In genomic region chr6:67073929-67074328, GRCm38 (mm10) we compare ENCODE assay signal across 30 mouse cellular contexts. TPM values are rescaled to one million over a fixed set of nuclear protein-coding genes. Genes with fewer than 3 reads are reported as not detected.
DNase-seq lines count a peak whose midpoint lies in the region; ATAC-seq and TF ChIP-seq lines count a peak whose summit lies in the region.
"Had no signal": no experiment of that assay in that cellular context is flagged by ENCODE, and none has a peak within 500 bp of the region (broad histone marks: within the 10 kb centered on the region; RNA-seq: fewer than 3 reads in every experiment).

No protein-coding gene starts in this region.

- H3K79me2 ChIP-seq in macrophage (ENCODE audit: inconsistent target) = no peaks in the 10 kb centered on the region

- no peak overlapping the region for H3K4me2 ChIP-seq in neural tube, embryonic 15.5 days
- H3K4me2 ChIP-seq: embryonic facial prominence, embryonic 12.5 days; forebrain, embryonic 12.5 days; forebrain, embryonic 15.5 days; heart, embryonic 13.5 days; hindbrain, embryonic 12.5 days; hindbrain, embryonic 15.5 days had no signal

- peaks cover 10% of the 10 kb centered on the region for H3K4me1 ChIP-seq in neural tube, embryonic 15.5 days
- no peaks in the 10 kb centered on the region; the same call in 1 of the 2 replicates for H3K4me1 ChIP-seq in cerebellum, adult 2 months (ENCODE audit: control insufficient read depth, insufficient read depth, low read length)
- H3K4me1 ChIP-seq: forebrain, embryonic 12.5 days; hindbrain, embryonic 15.5 days had no signal

- H3K27me3 ChIP-seq in neural tube, embryonic 15.5 days (replicated peaks) = no peaks in the 10 kb centered on the region
- no peaks in the 10 kb centered on the region for H3K27me3 ChIP-seq in cerebellum, adult 2 months (ENCODE audit: control insufficient read depth, insufficient read depth, low read length)
- H3K27me3 ChIP-seq: CH12.LX; embryonic facial prominence, embryonic 12.5 days; forebrain, embryonic 12.5 days; forebrain, embryonic 15.5 days; heart, embryonic 13.5 days; hindbrain, embryonic 12.5 days; hindbrain, embryonic 15.5 days; Patski had no signal

- DNase-seq in heart, adult 11 months = peak; percentile 89
- DNase-seq in heart, adult 9 months (ENCODE audit: low spot score in 2 of 2) = no peak
- DNase-seq in cerebellum, adult 2 months = no peak
- DNase-seq: adrenal gland, postnatal 10 days; adrenal gland, postnatal 36 days; B cell, adult 2 months; cerebellum, adult 11 months; cerebellum, adult 8-10 months; cerebellum, postnatal 10 days; cerebellum, postnatal 36 days; gastrocnemius, postnatal 10 days; gastrocnemius, postnatal 36 days; heart, adult 18-20 months; heart, postnatal 14 days; heart, postnatal 4 days had no signal

- H3K4me3 ChIP-seq in macrophage (ENCODE audit: inconsistent target) = no peak overlapping the region
- no peak overlapping the region for H3K4me3 ChIP-seq in neural tube, embryonic 15.5 days (replicated peaks)
- H3K4me3 ChIP-seq in cerebellum, adult 2 months (replicated peaks; ENCODE audit: insufficient read depth, low read depth, low read length) = no peak overlapping the region
- H3K4me3 ChIP-seq: embryonic facial prominence, embryonic 12.5 days; erythroblast, embryonic 14.5 days; forebrain, embryonic 12.5 days; forebrain, embryonic 15.5 days; heart, embryonic 10.5 days; heart, embryonic 13.5 days; hindbrain, embryonic 12.5 days; hindbrain, embryonic 15.5 days had no signal

- H3K36me3 ChIP-seq in macrophage (ENCODE audit: inconsistent target) = no peaks in the 10 kb centered on the region
- H3K36me3 ChIP-seq in neural tube, embryonic 15.5 days = no peaks in the 10 kb centered on the region
- H3K36me3 ChIP-seq: embryonic facial prominence, embryonic 12.5 days; forebrain, embryonic 12.5 days; forebrain, embryonic 15.5 days; heart, embryonic 10.5 days; heart, embryonic 13.5 days; hindbrain, embryonic 12.5 days; hindbrain, embryonic 15.5 days had no signal

- H3K27ac ChIP-seq in macrophage = peak overlapping the region; percentile 42; the same call in 1 of the 2 replicates
- no peak overlapping the region for H3K27ac ChIP-seq in neural tube, embryonic 15.5 days (replicated peaks)
- no peak overlapping the region for H3K27ac ChIP-seq in cerebellum, adult 2 months (ENCODE audit: insufficient read depth, low read length)
- H3K27ac ChIP-seq: embryonic facial prominence, embryonic 12.5 days; forebrain, embryonic 12.5 days; forebrain, embryonic 15.5 days; heart, embryonic 10.5 days; heart, embryonic 13.5 days; hindbrain, embryonic 12.5 days; hindbrain, embryonic 15.5 days had no signal

- no peak overlapping the region for H3K9ac ChIP-seq in neural tube, embryonic 15.5 days (replicated peaks)
- H3K9ac ChIP-seq: embryonic facial prominence, embryonic 12.5 days; forebrain, embryonic 12.5 days; forebrain, embryonic 15.5 days; heart, embryonic 13.5 days; hindbrain, embryonic 12.5 days; hindbrain, embryonic 15.5 days had no signal

- no peaks in the 10 kb centered on the region for H3K9me3 ChIP-seq in neural tube, embryonic 15.5 days (replicated peaks)
- H3K9me3 ChIP-seq: embryonic facial prominence, embryonic 12.5 days; forebrain, embryonic 12.5 days; forebrain, embryonic 15.5 days; G1E; heart, embryonic 10.5 days; heart, embryonic 13.5 days; hindbrain, embryonic 12.5 days; hindbrain, embryonic 15.5 days had no signal

- TF ChIP-seq POLR2A in cerebellum, adult 2 months (IDR thresholded peaks at IDR 0.05; ENCODE audit: borderline replicate concordance, insufficient read depth, low read length) = no peak

- ATAC-seq in common myeloid progenitor, adult 5-6 weeks (replicated peaks; ENCODE audit: low read depth, poor library complexity, severe bottlenecking) = peak; percentile 69
- peak; percentile 44 for ATAC-seq in monocyte, adult 5-6 weeks (replicated peaks; ENCODE audit: insufficient number of reproducible peaks, low FRiP score, low TSS enrichment, poor library complexity, severe bottlenecking)
- ATAC-seq in neural tube, embryonic 15.5 days (ENCODE audit: low FRiP score) = no peak
- ATAC-seq: forebrain, embryonic 15.5 days; Patski had no signal

- WGBS in macrophage (ENCODE audit: missing documents) = 19% methylated on average over 5 of the region's 5 CpGs
- 84% methylated on average over 5 of the region's 5 CpGs for WGBS in neural tube, embryonic 15.5 days
- WGBS in cerebellum, adult 2 months = 86% methylated on average over 5 of the region's 5 CpGs

- TF ChIP-seq CTCF in cerebellum, adult 2 months (IDR thresholded peaks at IDR 0.05; ENCODE audit: borderline replicate concordance, insufficient read depth, low read depth, low read length) = no peak

RNA-seq across cellular contexts. Expression of gene Gadd45a, which starts 36.7 kb away (rescaled TPM):
- total RNA-seq in common myeloid progenitor, adult 5-6 weeks (2017) = 36.0 and 41.3 TPM in 2 replicates
- total RNA-seq in macrophage (2018; cell fraction: chromatin; rRNA removed) = 100 to 1,000 TPM in 10 of 26 experiments, 10 to 100 TPM in 15, 1 to 10 TPM in 1; 7.6 to 206 (median 78.5) TPM
- total RNA-seq in macrophage (2018; cell fraction: cytosol; rRNA removed) = 100 to 1,000 TPM in 13 of 26 experiments, 10 to 100 TPM in 13; 13.3 to 236 (median 98.4) TPM
- 100 to 1,000 TPM in 13 of 26 experiments, 10 to 100 TPM in 13; 12.7 to 228 (median 94.3) TPM for total RNA-seq in macrophage (2018; cell fraction: nucleus; rRNA removed)
- 88.5 to 287 TPM (median 181 TPM) in 3 replicates for polyA plus RNA-seq in macrophage (2018)
- 24.7 to 64.2 TPM (median 57.8 TPM) in 3 replicates for total RNA-seq in monocyte, adult 5-6 weeks (2017)
- polyA plus RNA-seq in neural tube, embryonic 15.5 days (2015; fragmentation: Nextera tagmentation; extraction: Ambion mirVana) = 15.8 and 23.4 TPM in 2 replicates
- 30.4 TPM in 2 replicates for polyA plus RNA-seq in cerebellum, adult 2 months (2012; rRNA removed)
